Mouse (Mus musculus): Measurements from ENCODE around the gene Mrpl48. TPM values are rescaled to one million over a fixed set of nuclear protein-coding genes. Genes with fewer than 3 reads are reported as not detected.
A peak's percentile ranks its signal among the peaks of the same experiment; 100 is the strongest.

Mrpl48 gene
- polyA plus RNA-seq, 1 experiment from 2014 or later, result 82.8 TPM

- 82% methylated on average over 5 of the region's 5 CpGs for WGBS
- no peak overlapping the region for H3K4me2 ChIP-seq (ENCODE audit: low read length)
- H3K27me3 ChIP-seq (replicated peaks; ENCODE audit: control insufficient read depth, insufficient read depth, low read length), result no peaks in the 10 kb centered on the region
- no peak overlapping the region for H3K9ac ChIP-seq (ENCODE audit: low read length)
- H3K4me1 ChIP-seq (ENCODE audit: control insufficient read depth, insufficient read depth, low read length), result no peaks in the 10 kb centered on the region
- DNase-seq (ENCODE audit: low spot score), result no peak
- no peaks in the 10 kb centered on the region for H3K36me3 ChIP-seq (ENCODE audit: control insufficient read depth, insufficient read depth, low read length)
- no peak overlapping the region for H3K27ac ChIP-seq (ENCODE audit: low read depth, low read length)
- no peak overlapping the region for H3K4me3 ChIP-seq (ENCODE audit: low read depth, low read length)
- ATAC-seq, result no peak
- no peaks in the 10 kb centered on the region for H3K9me3 ChIP-seq (replicated peaks; ENCODE audit: control insufficient read depth, low read length)
Measured at GRCm38 (mm10) chr7:100600211-100600610, 7.9 kb downstream of the Mrpl48 start.

GRCm38 (mm10) chr7:100593349-100593748 lies 14.8 kb downstream of the Mrpl48 start:
- Histone ChIP-seq H3K36me3 (ENCODE audit: control insufficient read depth, insufficient read depth, low read length) (no peaks in the 10 kb centered on the region), H3K9ac (ENCODE audit: low read length) (no peak overlapping the region), H3K9me3 (replicated peaks; ENCODE audit: control insufficient read depth, low read length) (no peaks in the 10 kb centered on the region), H3K4me3 (ENCODE audit: low read depth, low read length) (no peak overlapping the region), H3K4me2 (ENCODE audit: low read length) (no peak overlapping the region), H3K27ac (ENCODE audit: low read depth, low read length) (no peak overlapping the region), H3K4me1 (ENCODE audit: control insufficient read depth, insufficient read depth, low read length) (no peaks in the 10 kb centered on the region), H3K27me3 (replicated peaks; ENCODE audit: control insufficient read depth, insufficient read depth, low read length) (no peaks in the 10 kb centered on the region)
- ATAC-seq (no peak), DNase-seq (ENCODE audit: low spot score) (no peak)

- no peak for ATAC-seq
- Histone ChIP-seq H3K27me3 (replicated peaks; ENCODE audit: control insufficient read depth, insufficient read depth, low read length) (no peaks in the 10 kb centered on the region), H3K9me3 (replicated peaks; ENCODE audit: control insufficient read depth, low read length) (no peaks in the 10 kb centered on the region)
Measured at GRCm38 (mm10) chr7:100591522-100591852, 16.6 kb downstream of the Mrpl48 start.

GRCm38 (mm10) chr7:100590845-100591521 lies 17.1 kb downstream of the Mrpl48 start:
- Histone ChIP-seq H3K4me2 (ENCODE audit: low read length) (peak overlapping the region; percentile 56), H3K9me3 (replicated peaks; ENCODE audit: control insufficient read depth, low read length) (no peaks in the 10 kb centered on the region), H3K27me3 (replicated peaks; ENCODE audit: control insufficient read depth, insufficient read depth, low read length) (no peaks in the 10 kb centered on the region), H3K36me3 (ENCODE audit: control insufficient read depth, insufficient read depth, low read length) (no peaks in the 10 kb centered on the region), H3K4me3 (ENCODE audit: low read depth, low read length) (peak overlapping the region; percentile 39), H3K4me1 (ENCODE audit: control insufficient read depth, insufficient read depth, low read length) (no peaks in the 10 kb centered on the region), H3K9ac (ENCODE audit: low read length) (peak overlapping the region; percentile 59), H3K27ac (ENCODE audit: low read depth, low read length) (peak overlapping the region; percentile 40)
- peak; percentile 87 for DNase-seq (ENCODE audit: low spot score)
- peak; percentile 97 for ATAC-seq
- WGBS, result under 1% methylated on average over 16 of the region's 20 CpGs

More at GRCm38 (mm10) chr7:100591522-100591852, 16.6 kb downstream of the Mrpl48 start:
- WGBS, result 3% methylated on average over 2 of the region's 2 CpGs
- Histone ChIP-seq H3K4me2 (ENCODE audit: low read length) (peak overlapping the region; percentile 56), H3K27ac (ENCODE audit: low read depth, low read length) (no peak overlapping the region), H3K9ac (ENCODE audit: low read length) (peak overlapping the region; percentile 59; the same call in 1 of the 2 replicates), H3K36me3 (ENCODE audit: control insufficient read depth, insufficient read depth, low read length) (no peaks in the 10 kb centered on the region), H3K4me1 (ENCODE audit: control insufficient read depth, insufficient read depth, low read length) (no peaks in the 10 kb centered on the region), H3K4me3 (ENCODE audit: low read depth, low read length) (peak overlapping the region; percentile 39)
- DNase-seq (ENCODE audit: low spot score), result no peak

- ATAC-seq (no peak), DNase-seq (ENCODE audit: low spot score) (no peak)
- Histone ChIP-seq H3K4me2 (ENCODE audit: low read length) (peak overlapping the region; percentile 56), H3K4me1 (ENCODE audit: control insufficient read depth, insufficient read depth, low read length) (no peaks in the 10 kb centered on the region), H3K27me3 (replicated peaks; ENCODE audit: control insufficient read depth, insufficient read depth, low read length) (no peaks in the 10 kb centered on the region), H3K36me3 (ENCODE audit: control insufficient read depth, insufficient read depth, low read length) (no peaks in the 10 kb centered on the region), H3K4me3 (ENCODE audit: low read depth, low read length) (peak overlapping the region; percentile 39), H3K9ac (ENCODE audit: low read length) (peak overlapping the region; percentile 59), H3K27ac (ENCODE audit: low read depth, low read length) (peak overlapping the region; percentile 40), H3K9me3 (replicated peaks; ENCODE audit: control insufficient read depth, low read length) (no peaks in the 10 kb centered on the region)
- 43% methylated on average over 7 of the region's 7 CpGs for WGBS
Measured at GRCm38 (mm10) chr7:100590504-100590844, 17.6 kb downstream of the Mrpl48 start.

GRCm38 (mm10) chr7:100589816-100590215 lies 18.3 kb downstream of the Mrpl48 start:
- Histone ChIP-seq H3K27me3 (replicated peaks; ENCODE audit: control insufficient read depth, insufficient read depth, low read length) (no peaks in the 10 kb centered on the region), H3K9me3 (replicated peaks; ENCODE audit: control insufficient read depth, low read length) (no peaks in the 10 kb centered on the region), H3K9ac (ENCODE audit: low read length) (no peak overlapping the region), H3K36me3 (ENCODE audit: control insufficient read depth, insufficient read depth, low read length) (no peaks in the 10 kb centered on the region), H3K4me1 (ENCODE audit: control insufficient read depth, insufficient read depth, low read length) (no peaks in the 10 kb centered on the region), H3K4me3 (ENCODE audit: low read depth, low read length) (no peak overlapping the region), H3K4me2 (ENCODE audit: low read length) (no peak overlapping the region), H3K27ac (ENCODE audit: low read depth, low read length) (no peak overlapping the region)
- WGBS, result 78% methylated on average over 1 of the region's 1 CpGs
- ATAC-seq, result no peak
- DNase-seq (ENCODE audit: low spot score), result no peak

- H3K27me3 ChIP-seq (replicated peaks; ENCODE audit: control insufficient read depth, insufficient read depth, low read length), result no peaks in the 10 kb centered on the region
- H3K4me2 ChIP-seq (ENCODE audit: low read length), result peak overlapping the region; percentile 67
- peaks cover 3% of the 10 kb centered on the region; the same call in 1 of the 2 replicates for H3K4me1 ChIP-seq (ENCODE audit: control insufficient read depth, insufficient read depth, low read length)
- ATAC-seq (peak; percentile 98), DNase-seq (ENCODE audit: low spot score) (peak; percentile 94)
- H3K36me3 ChIP-seq (ENCODE audit: control insufficient read depth, insufficient read depth, low read length), result no peaks in the 10 kb centered on the region
- WGBS, result under 1% methylated on average over 31 of the region's 31 CpGs
- no peaks in the 10 kb centered on the region for H3K9me3 ChIP-seq (replicated peaks; ENCODE audit: control insufficient read depth, low read length)
- peak overlapping the region; percentile 90 for H3K27ac ChIP-seq (ENCODE audit: low read depth, low read length)
- peak overlapping the region; percentile 83 for H3K9ac ChIP-seq (ENCODE audit: low read length)
- peak overlapping the region; percentile 45 for H3K4me3 ChIP-seq (ENCODE audit: low read depth, low read length)
Measured at GRCm38 (mm10) chr7:100582727-100583236, 25.3 kb downstream of the Mrpl48 start.

- H3K27me3 ChIP-seq (replicated peaks; ENCODE audit: control insufficient read depth, insufficient read depth, low read length), result no peaks in the 10 kb centered on the region
- ATAC-seq (no peak), DNase-seq (ENCODE audit: low spot score) (peak; percentile 1)
- H3K4me2 ChIP-seq (ENCODE audit: low read length), result peak overlapping the region; percentile 67
- WGBS, result 40% methylated on average over 7 of the region's 7 CpGs
- peak overlapping the region; percentile 83 for H3K9ac ChIP-seq (ENCODE audit: low read length)
- H3K4me3 ChIP-seq (ENCODE audit: low read depth, low read length), result peak overlapping the region; percentile 45
- H3K36me3 ChIP-seq (ENCODE audit: control insufficient read depth, insufficient read depth, low read length), result no peaks in the 10 kb centered on the region
- H3K27ac ChIP-seq (ENCODE audit: low read depth, low read length), result no peak overlapping the region
- H3K4me1 ChIP-seq (ENCODE audit: control insufficient read depth, insufficient read depth, low read length), result peaks cover 3% of the 10 kb centered on the region; the same call in 1 of the 2 replicates
- no peaks in the 10 kb centered on the region for H3K9me3 ChIP-seq (replicated peaks; ENCODE audit: control insufficient read depth, low read length)
Measured at GRCm38 (mm10) chr7:100582235-100582634, 25.9 kb downstream of the Mrpl48 start.

GRCm38 (mm10) chr7:100578794-100579193 lies 29.3 kb downstream of the Mrpl48 start:
- Histone ChIP-seq H3K4me2 (ENCODE audit: low read length) (no peak overlapping the region), H3K4me1 (ENCODE audit: control insufficient read depth, insufficient read depth, low read length) (peaks cover 3% of the 10 kb centered on the region; the same call in 1 of the 2 replicates), H3K27ac (ENCODE audit: low read depth, low read length) (no peak overlapping the region), H3K4me3 (ENCODE audit: low read depth, low read length) (no peak overlapping the region), H3K9me3 (replicated peaks; ENCODE audit: control insufficient read depth, low read length) (no peaks in the 10 kb centered on the region), H3K27me3 (replicated peaks; ENCODE audit: control insufficient read depth, insufficient read depth, low read length) (no peaks in the 10 kb centered on the region), H3K36me3 (ENCODE audit: control insufficient read depth, insufficient read depth, low read length) (no peaks in the 10 kb centered on the region), H3K9ac (ENCODE audit: low read length) (no peak overlapping the region)
- DNase-seq (ENCODE audit: low spot score), result no peak
- 63% methylated on average over 2 of the region's 2 CpGs for whole genome bisulfite sequencing
- no peak for ATAC-seq
